Mouse (Mus musculus): Measurements from ENCODE around the gene Rpl22.

Rpl22 gene

GRCm38 (mm10) chr4:152313934-152314333, 11.6 kb upstream of the Rpl22 start:
- no peak for TF ChIP-seq GATA4 (IDR thresholded peaks at IDR 0.05; ENCODE audit: insufficient replicate concordance, low read length)

- no peak for TF ChIP-seq GATA4 (IDR thresholded peaks at IDR 0.05; ENCODE audit: insufficient replicate concordance, low read length)
Measured at GRCm38 (mm10) chr4:152315498-152316213, 9.9 kb upstream of the Rpl22 start.

DNA sequence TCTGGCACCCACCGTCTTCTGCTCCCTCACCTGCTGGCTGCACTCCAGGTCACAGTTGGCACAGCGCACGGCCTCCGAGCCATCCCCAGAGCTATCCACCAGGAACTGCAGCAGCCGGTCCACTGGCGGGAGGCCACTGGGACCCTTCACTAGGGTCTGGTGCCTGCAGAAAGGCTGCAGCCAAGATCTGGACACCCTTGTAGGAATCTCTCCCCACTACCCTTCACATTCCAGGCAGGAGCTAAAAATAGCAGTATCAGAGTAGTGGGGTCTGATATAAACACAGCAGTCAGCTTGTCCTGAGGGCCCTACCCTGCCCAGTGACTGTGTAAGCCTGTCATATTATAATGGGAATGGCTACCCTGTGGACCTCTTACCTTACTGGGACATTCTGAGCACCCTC, 7.9 kb upstream of the Rpl22 start:
- no peak for TF ChIP-seq GATA4 (IDR thresholded peaks at IDR 0.05; ENCODE audit: insufficient replicate concordance, low read length)

DNA sequence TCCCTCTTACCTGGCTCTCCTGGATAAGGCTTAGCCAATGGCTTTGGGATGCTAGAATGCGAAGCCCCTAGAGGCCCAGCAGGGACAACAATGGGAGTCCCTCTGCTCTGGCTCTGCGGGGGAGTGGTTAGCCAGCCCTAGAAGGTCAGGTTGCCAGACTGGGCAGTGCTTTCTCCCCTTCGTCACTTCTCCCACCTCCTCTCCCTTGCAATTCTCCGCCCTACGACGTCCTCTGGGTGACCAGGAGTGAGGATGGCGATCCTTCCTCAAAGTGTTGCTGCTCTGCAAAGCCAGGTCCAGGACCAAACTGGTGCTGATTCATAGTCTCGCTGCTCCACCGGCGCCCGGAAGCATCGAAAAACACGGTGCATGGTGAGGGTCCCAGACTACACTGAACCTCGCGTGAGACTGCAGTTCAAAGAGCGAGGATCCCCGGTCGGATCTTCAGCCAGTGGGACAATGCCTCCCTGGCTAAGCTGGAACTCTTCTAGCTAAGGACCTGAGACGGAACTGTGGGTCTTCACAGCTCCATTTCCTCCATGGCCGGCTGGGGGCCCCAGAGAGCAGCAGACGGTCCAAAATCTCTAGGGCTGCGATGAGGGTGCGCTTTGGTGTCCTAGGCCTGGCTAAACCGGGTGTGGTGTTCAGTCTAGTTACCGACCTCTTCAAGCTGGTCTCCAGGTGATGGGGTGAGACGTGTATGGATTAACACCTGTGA, 6.9 kb upstream of the Rpl22 start, which contains the start of gene Rnf207:
Rnf207 (minus strand) TSS at position 477 of the 718 bp plus-strand sequence.
- no peak for TF ChIP-seq GATA4 (IDR thresholded peaks at IDR 0.05; ENCODE audit: insufficient replicate concordance, low read length)

GRCm38 (mm10) chr4:152321464-152321863, 4.1 kb upstream of the Rpl22 start:
- TF ChIP-seq GATA4 (IDR thresholded peaks at IDR 0.05; ENCODE audit: insufficient replicate concordance, low read length) = no peak

GRCm38 (mm10) chr4:152324641-152325562, 640 bp upstream of the Rpl22 start:
- TF ChIP-seq GATA4 (IDR thresholded peaks at IDR 0.05; ENCODE audit: insufficient replicate concordance, low read length) = no peak

- TF ChIP-seq GATA4 (IDR thresholded peaks at IDR 0.05; ENCODE audit: insufficient replicate concordance, low read length) = no peak
Measured at GRCm38 (mm10) chr4:152326543-152326942, 1.0 kb downstream of the Rpl22 start.

- TF ChIP-seq GATA4 (IDR thresholded peaks at IDR 0.05; ENCODE audit: insufficient replicate concordance, low read length) = no peak
Measured at GRCm38 (mm10) chr4:152328691-152329090, 3.1 kb downstream of the Rpl22 start.

GRCm38 (mm10) chr4:152332952-152333351, 7.4 kb downstream of the Rpl22 start:
- TF ChIP-seq GATA4 (IDR thresholded peaks at IDR 0.05; ENCODE audit: insufficient replicate concordance, low read length) = no peak

DNA sequence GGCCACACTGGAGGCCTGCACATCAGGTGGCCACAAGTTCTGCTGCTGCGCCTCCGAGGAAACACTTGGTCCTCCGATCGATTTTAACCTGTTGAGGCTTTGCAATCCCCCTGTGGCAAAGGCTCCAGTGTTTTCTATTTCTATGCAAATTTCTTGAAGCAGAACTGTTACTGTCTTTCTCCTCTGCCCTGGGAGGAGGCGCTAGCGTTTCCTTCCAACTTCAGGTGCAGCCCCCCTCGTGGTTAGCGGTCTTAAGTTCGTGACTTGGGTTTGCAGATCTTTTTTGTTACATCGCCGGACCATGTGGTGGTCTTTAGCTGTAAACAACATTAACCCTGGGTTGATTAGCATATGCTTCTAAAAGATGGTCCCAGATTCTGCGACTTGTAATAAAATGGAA, 8.0 kb downstream of the Rpl22 start:
- no peak for TF ChIP-seq GATA4 (IDR thresholded peaks at IDR 0.05; ENCODE audit: insufficient replicate concordance, low read length)

DNA sequence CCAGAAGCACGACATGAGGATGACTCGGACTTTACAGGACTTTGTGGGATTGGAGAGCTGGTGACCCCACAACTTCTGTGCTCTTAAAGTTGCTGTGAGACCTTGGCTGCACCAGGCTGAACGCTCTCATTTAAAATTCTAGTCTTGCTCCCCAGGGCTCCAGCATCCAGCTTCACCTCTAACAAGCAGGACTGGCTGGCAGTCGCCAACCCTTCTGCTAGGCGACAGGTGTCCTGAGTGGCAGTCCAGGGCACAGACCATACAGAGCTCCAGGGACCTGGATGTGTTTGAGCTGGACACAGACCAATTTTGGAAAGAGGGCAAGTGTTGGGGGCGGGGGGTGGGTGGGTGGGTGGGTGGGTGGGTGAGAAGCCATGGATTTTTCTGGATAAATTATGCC, 12.2 kb downstream of the Rpl22 start:
- TF ChIP-seq GATA4 (IDR thresholded peaks at IDR 0.05; ENCODE audit: insufficient replicate concordance, low read length) = no peak

GRCm38 (mm10) chr4:152338419-152339292, 13.1 kb downstream of the Rpl22 start, which contains the start of gene Chd5:
Gene Chd5, plus strand, starts transcription at chr4:152338651.
- no peak for TF ChIP-seq GATA4 (IDR thresholded peaks at IDR 0.05; ENCODE audit: insufficient replicate concordance, low read length)

GRCm38 (mm10) chr4:152339293-152339790, 13.8 kb downstream of the Rpl22 start:
- no peak for TF ChIP-seq GATA4 (IDR thresholded peaks at IDR 0.05; ENCODE audit: insufficient replicate concordance, low read length)

GRCm38 (mm10) chr4:152340584-152341284, 15.2 kb downstream of the Rpl22 start:
- no peak for TF ChIP-seq GATA4 (IDR thresholded peaks at IDR 0.05; ENCODE audit: insufficient replicate concordance, low read length)

Data from liver, adult (tissue).